ENCODE assay signal across 23 mouse cellular contexts in the genomic region with DNA sequence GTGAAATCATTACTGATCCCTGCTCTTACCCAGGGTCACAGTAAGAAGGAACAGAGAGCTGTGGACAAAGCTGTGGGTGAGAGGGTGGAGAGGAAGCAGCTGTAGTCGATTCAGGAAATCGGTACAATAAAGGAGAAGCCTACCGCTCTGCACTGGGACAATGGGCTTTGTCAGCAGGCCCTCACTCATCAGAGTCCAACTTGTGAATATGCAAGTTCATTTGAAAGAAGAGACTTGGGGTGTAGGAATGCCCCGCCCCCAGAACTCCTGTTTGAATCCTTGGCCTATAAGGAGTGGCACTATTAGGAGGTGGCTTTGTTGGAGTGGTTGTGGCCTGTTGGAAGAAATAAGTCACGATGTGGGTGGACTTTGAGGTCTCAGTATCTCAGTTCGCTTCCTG.
"Had no signal": no experiment of that assay in that cellular context is flagged by ENCODE, and none has a peak within 500 bp of the region (broad histone marks: within the 10 kb centered on the region; RNA-seq: fewer than 3 reads in every experiment).

No protein-coding gene starts in this region.

- H3K4me2 ChIP-seq: kidney, embryonic 15.5 days; limb, embryonic 13.5 days; liver, embryonic 12.5 days; liver, embryonic 15.5 days; lung, embryonic 15.5 days; midbrain, embryonic 13.5 days; neural tube, embryonic 13.5 days had no signal

- H3K9ac ChIP-seq: kidney, embryonic 15.5 days; limb, embryonic 13.5 days; liver, embryonic 12.5 days; liver, embryonic 15.5 days; lung, embryonic 15.5 days; midbrain, embryonic 13.5 days; neural tube, embryonic 13.5 days had no signal

- H3K27ac ChIP-seq: kidney, embryonic 15.5 days; limb, embryonic 10.5 days; limb, embryonic 13.5 days; liver, embryonic 12.5 days; liver, embryonic 15.5 days; lung, embryonic 15.5 days; midbrain, embryonic 13.5 days; neural tube, embryonic 13.5 days; stomach, postnatal 0 days had no signal

- ATAC-seq: liver, embryonic 12.5 days; midbrain, embryonic 13.5 days; midbrain, embryonic 16.5 days had no signal

- H3K4me1 ChIP-seq: limb, embryonic 13.5 days; liver, embryonic 12.5 days; liver, embryonic 15.5 days; megakaryocyte, embryonic 14.5 days; midbrain, embryonic 13.5 days had no signal

- H3K9me3 ChIP-seq: kidney, embryonic 15.5 days; limb, embryonic 10.5 days; limb, embryonic 13.5 days; liver, embryonic 12.5 days; liver, embryonic 15.5 days; lung, embryonic 15.5 days; megakaryocyte, embryonic 14.5 days; midbrain, embryonic 10.5 days; midbrain, embryonic 13.5 days; neural tube, embryonic 13.5 days had no signal

- H3K4me3 ChIP-seq: kidney, embryonic 15.5 days; limb, embryonic 10.5 days; limb, embryonic 13.5 days; liver, embryonic 12.5 days; liver, embryonic 15.5 days; lung, embryonic 15.5 days; megakaryocyte, embryonic 14.5 days; midbrain, embryonic 10.5 days; midbrain, embryonic 13.5 days; myocyte; neural tube, embryonic 13.5 days had no signal

- DNase-seq: kidney, adult 8-10 months; kidney, postnatal 10 days; kidney, postnatal 36 days; liver; lung, adult 18-20 months; lung, postnatal 10 days; lung, postnatal 36 days; right cerebral cortex, postnatal 4 days; thymus, adult 2 months; thymus, postnatal 14 days had no signal

- H3K36me3 ChIP-seq: kidney, embryonic 15.5 days; limb, embryonic 10.5 days; limb, embryonic 13.5 days; liver, embryonic 12.5 days; liver, embryonic 15.5 days; lung, embryonic 15.5 days; midbrain, embryonic 10.5 days; midbrain, embryonic 13.5 days; neural tube, embryonic 13.5 days had no signal

- H3K27me3 ChIP-seq: kidney, embryonic 15.5 days; liver, embryonic 12.5 days; liver, embryonic 15.5 days; lung, embryonic 15.5 days; midbrain, embryonic 13.5 days; neural tube, embryonic 13.5 days had no signal
